Mouse (Mus musculus) heart, postnatal 10 days (tissue): ENCODE measurements around the gene Card10. TPM values are rescaled to one million over a fixed set of nuclear protein-coding genes. Genes with fewer than 3 reads are reported as not detected.
A peak's percentile ranks its signal among the peaks of the same experiment; 100 is the strongest.

Experiments used
- DNase-seq, 2 experiments: peaks; one replicate each; pipeline ENCODE4 v3.0.0; 2021
- intact Hi-C: fragments of 180-260 bp; cut with DNase I; formaldehyde crosslinking; loops from one replicate; pipeline ENCODE4 v1.15.1; 2025
- total RNA-seq, 2 experiments: library from RNA; stranded (reverse); gene quantifications; 2 replicates each; pipeline ENCODE4 v1.2.3; 2021

Gene Card10
- total RNA-seq, 2 experiments from 2014 or later, result 18.8 to 20.4 TPM

GRCm38 (mm10) chr15:78780359-78780758 lies 22.5 kb downstream of the Card10 start:
- intact Hi-C loops, result no loop called here
- DNase-seq, result no peak

GRCm38 (mm10) chr15:78779690-78780089 lies 23.2 kb downstream of the Card10 start:
- DNase-seq, result no peak
- intact Hi-C loops, result no loop called here

GRCm38 (mm10) chr15:78779253-78779652 lies 23.6 kb downstream of the Card10 start:
- intact Hi-C loops, result no loop called here
- no peak for DNase-seq

GRCm38 (mm10) chr15:78778077-78778870 lies 24.6 kb downstream of the Card10 start:
- peak; percentile 93 to 97 for DNase-seq
- intact Hi-C loops, result no loop called here

GRCm38 (mm10) chr15:78773290-78773729 lies 29.5 kb downstream of the Card10 start, which contains the start of gene Mfng:
TSS of gene Mfng (minus strand) at chr15:78773475.
- peak; percentile 72 to 74 for DNase-seq
- intact Hi-C loops, result no loop called here

- intact Hi-C loops, result no loop called here
- DNase-seq, result no peak
Observed at GRCm38 (mm10) chr15:78772856-78773255, 30.0 kb downstream of the Card10 start.

- intact Hi-C loops, result no loop called here
- DNase-seq, result peak in 1 of 2 experiments; percentile 53
Observed at GRCm38 (mm10) chr15:78772368-78772763, 30.5 kb downstream of the Card10 start.

GRCm38 (mm10) chr15:78771531-78772367 lies 31.1 kb downstream of the Card10 start:
- peak; percentile 54 to 57 for DNase-seq
- intact Hi-C loops, result no loop called here

- no peak for DNase-seq
- intact Hi-C loops, result no loop called here
Observed at GRCm38 (mm10) chr15:78770983-78771355, 31.9 kb downstream of the Card10 start.

- intact Hi-C loops, result no loop called here
- no peak for DNase-seq
Observed at GRCm38 (mm10) chr15:78770234-78770982, 32.4 kb downstream of the Card10 start.

- intact Hi-C loops, result no loop called here
- DNase-seq, result no peak
Observed at GRCm38 (mm10) chr15:78769064-78769463, 33.8 kb downstream of the Card10 start.

GRCm38 (mm10) chr15:78763704-78764103 lies 39.1 kb downstream of the Card10 start:
- intact Hi-C loops, result no loop called here
- no peak for DNase-seq

GRCm38 (mm10) chr15:78763210-78763609 lies 39.6 kb downstream of the Card10 start:
- no peak for DNase-seq

GRCm38 (mm10) chr15:78761112-78761511 lies 41.7 kb downstream of the Card10 start:
- no peak for DNase-seq
- intact Hi-C loops, result no loop called here

More at GRCm38 (mm10) chr15:78763210-78763609, 39.6 kb downstream of the Card10 start:
- intact Hi-C loops, result no loop called here

- intact Hi-C loops, result no loop called here
- DNase-seq, result no peak
Observed at GRCm38 (mm10) chr15:78758132-78758531, 44.7 kb downstream of the Card10 start.

GRCm38 (mm10) chr15:78755966-78756725 lies 46.7 kb downstream of the Card10 start:
- DNase-seq, result no peak
- intact Hi-C loops, result no loop called here

GRCm38 (mm10) chr15:78755226-78755625 lies 47.6 kb downstream of the Card10 start:
- no peak for DNase-seq
- intact Hi-C loops, result no loop called here

GRCm38 (mm10) chr15:78754144-78754543 lies 48.7 kb downstream of the Card10 start:
- intact Hi-C loops, result no loop called here
- no peak for DNase-seq

GRCm38 (mm10) chr15:78752991-78753390 lies 49.9 kb downstream of the Card10 start:
- intact Hi-C loops, result no loop called here
- DNase-seq, result no peak
